13 mouse cellular contexts compared by ENCODE assay signal in genomic region chr11:21115804-21116203, GRCm38 (mm10).
"Had no signal": no experiment of that assay in that cellular context is flagged by ENCODE, and none has a peak within 500 bp of the region (broad histone marks: within the 10 kb centered on the region; RNA-seq: fewer than 3 reads in every experiment).

No protein-coding gene starts in this region.

- H3K9ac ChIP-seq: lung, embryonic 14.5 days; midbrain, embryonic 13.5 days; midbrain, embryonic 15.5 days; neural tube, embryonic 12.5 days had no signal

- DNase-seq: lung, adult 18-20 months; lung, embryonic 14.5 days; lung, postnatal 10 days; lung, postnatal 36 days; right cerebral cortex, postnatal 14 days; thymus, adult 18-20 months; thymus, postnatal 14 days; thymus, postnatal 36 days had no signal

- H3K9me3 ChIP-seq: megakaryocyte, embryonic 14.5 days; midbrain, embryonic 13.5 days; midbrain, embryonic 15.5 days; neural tube, embryonic 12.5 days had no signal

- H3K4me3 ChIP-seq: megakaryocyte, embryonic 14.5 days; midbrain, embryonic 13.5 days; midbrain, embryonic 15.5 days; neural tube, embryonic 12.5 days had no signal

- H3K4me1 ChIP-seq: neural tube, embryonic 12.5 days had no signal

- H3K36me3 ChIP-seq: midbrain, embryonic 13.5 days; midbrain, embryonic 15.5 days; neural tube, embryonic 12.5 days had no signal

- H3K27ac ChIP-seq: macrophage; midbrain, embryonic 13.5 days; midbrain, embryonic 15.5 days; neural tube, embryonic 12.5 days had no signal

- H3K27me3 ChIP-seq: megakaryocyte, embryonic 14.5 days; midbrain, embryonic 13.5 days; midbrain, embryonic 15.5 days; neural tube, embryonic 12.5 days had no signal
